Comparison of ENCODE assay signal across 22 mouse cellular contexts in genomic region chr17:47458310-47458709, GRCm38 (mm10). TPM values are rescaled to one million over a fixed set of nuclear protein-coding genes. Genes with fewer than 3 reads are reported as not detected.
"Had no signal": no experiment of that assay in that cellular context is flagged by ENCODE, and none has a peak within 500 bp of the region (broad histone marks: within the 10 kb centered on the region; RNA-seq: fewer than 3 reads in every experiment).

No protein-coding gene starts in this region.

- DNase-seq: kidney, adult 2 months; layer of hippocampus, adult 9-11 months; liver, postnatal 0 days; lung, embryonic 14.5 days; midbrain, embryonic 14.5 days; spleen, adult 18-20 months; thymus, adult 18-20 months; thymus, postnatal 4 days had no signal

- H3K4me3 ChIP-seq: layer of hippocampus, adult 2 months; limb, embryonic 10.5 days; limb, embryonic 13.5 days; stomach, embryonic 15.5 days had no signal

- H3K4me2 ChIP-seq: limb, embryonic 13.5 days; liver, embryonic 11.5 days; lung, embryonic 14.5 days; stomach, embryonic 15.5 days had no signal

- H3K9me3 ChIP-seq: limb, embryonic 10.5 days; limb, embryonic 13.5 days; stomach, embryonic 15.5 days had no signal

- H3K27ac ChIP-seq: kidney, postnatal 0 days; layer of hippocampus, adult 2 months; limb, embryonic 10.5 days; limb, embryonic 13.5 days; liver, embryonic 14.5 days; macrophage; stomach, embryonic 15.5 days had no signal

- H3K36me3 ChIP-seq: limb, embryonic 10.5 days; limb, embryonic 13.5 days; stomach, embryonic 15.5 days had no signal

- ATAC-seq: liver, postnatal 0 days; lung, postnatal 0 days had no signal

- H3K27me3 ChIP-seq: stomach, embryonic 15.5 days had no signal

- H3K9ac ChIP-seq: limb, embryonic 13.5 days; liver, embryonic 14.5 days; liver, postnatal 0 days; lung, embryonic 14.5 days; stomach, embryonic 15.5 days had no signal

RNA-seq across cellular contexts. Expression of gene 1700001C19Rik, which starts 21.1 kb away (rescaled TPM):
- total RNA-seq: layer of hippocampus, adult 2 months; layer of hippocampus, postnatal 25 days; megakaryocyte, adult 5-6 weeks had no signal
- polyA plus RNA-seq: macrophage had no signal

RNA-seq across cellular contexts. Expression of gene AI661453, which starts 21.9 kb away (rescaled TPM):
- polyA plus RNA-seq: neural tube, embryonic 14.5 days had no signal

RNA-seq across cellular contexts. Expression of gene Guca1a, which starts 57.9 kb away (rescaled TPM):
- total RNA-seq: left cerebral cortex, postnatal 25 days; midbrain, postnatal 0 days had no signal
